Mouse (Mus musculus): Measurements from ENCODE around the gene Cpne8.
"Not testable (repeated sequence)": the region's sequence is repeated elsewhere in the genome, so short reads cannot be mapped to it uniquely, and the experiment has no call there.

Gene Cpne8

GRCm38 (mm10) chr15:90490186-90490585, 189.0 kb downstream of the Cpne8 start:
- DNase-seq (ENCODE audit: low read depth, low spot score): no peak

GRCm38 (mm10) chr15:90470561-90470960, 208.7 kb downstream of the Cpne8 start:
- DNase-seq (ENCODE audit: low read depth, low spot score): not testable (repeated sequence)

- DNase-seq (ENCODE audit: low read depth, low spot score): no peak
Observed at GRCm38 (mm10) chr15:90463281-90463680, 216.0 kb downstream of the Cpne8 start.

- DNase-seq (ENCODE audit: low read depth, low spot score): no peak
Observed at GRCm38 (mm10) chr15:90446076-90446475, 233.2 kb downstream of the Cpne8 start.
